Mouse (Mus musculus) lung, postnatal 0 days (tissue): ENCODE measurements around the gene Klf15. TPM values are rescaled to one million over a fixed set of nuclear protein-coding genes. Genes with fewer than 3 reads are reported as not detected.

ENCODE experiments used
- ATAC-seq: fragments of 200-750 bp; cut with Nextera tagmentation; 2 replicates; pipeline ENCODE4 v1.8.0; 2017; ENCODE audit warnings: moderate library complexity
- DNase-seq: peaks from one replicate; pipeline ENCODE4 v3.0.0-alpha.2; 2016; ENCODE audit warnings: low spot score
- H3K27ac ChIP-seq: fragments of 300-500 bp; sonication (generic); 2 replicates; pipeline ENCODE4 v1.5.1; 2014; ENCODE audit warnings: antibody characterized with exemption, mild to moderate bottlenecking, low read length, mixed read lengths
- H3K27me3 ChIP-seq: fragments of 300-500 bp; sonication (generic); replicated peaks from 2 replicates; pipeline ENCODE4 v1.6.1; 2014; ENCODE audit warnings: low read length, mixed read lengths; ENCODE audit not compliant: insufficient read depth
- H3K36me3 ChIP-seq: fragments of 300-500 bp; sonication (generic); 2 replicates; pipeline ENCODE4 v1.6.1; 2014; ENCODE audit warnings: low read length, mixed read lengths; ENCODE audit not compliant: insufficient read depth
- H3K4me1 ChIP-seq: fragments of 300-500 bp; sonication (generic); 2 replicates; pipeline ENCODE4 v1.6.1; 2014; ENCODE audit warnings: antibody characterized with exemption, low read depth, low read length, mixed read lengths; ENCODE audit not compliant: insufficient read depth
- H3K4me2 ChIP-seq: fragments of 300-500 bp; sonication (generic); replicated peaks from 2 replicates; pipeline ENCODE4 v1.6.1; 2014; ENCODE audit warnings: low read depth, mild to moderate bottlenecking, low read length, moderate library complexity, mixed read lengths
- H3K4me3 ChIP-seq: fragments of 300-500 bp; sonication (generic); 2 replicates; pipeline ENCODE4 v1.5.1; 2014; ENCODE audit warnings: low read depth, low read length
- H3K9ac ChIP-seq: fragments of 300-500 bp; sonication (generic); replicated peaks from 2 replicates; pipeline ENCODE4 v1.6.1; 2014; ENCODE audit warnings: low read depth, mild to moderate bottlenecking
- H3K9me3 ChIP-seq: fragments of 300-500 bp; sonication (generic); 2 replicates; pipeline ENCODE4 v1.6.1; 2016; ENCODE audit warnings: low read length, mixed read lengths
- CTCF ChIP-seq: IDR thresholded peaks from 2 replicates; pipeline ENCODE4 v1.5.1; 2016; ENCODE audit warnings: antibody characterized with exemption, mild to moderate bottlenecking
- EP300 ChIP-seq: IDR thresholded peaks from 2 replicates; pipeline ENCODE4 v1.6.1; 2016; ENCODE audit warnings: antibody characterized with exemption, mild to moderate bottlenecking, control low read depth
- WGBS: fragments of 180-500 bp; shearing (Covaris S2); extraction: QIAGEN DNeasy Blood & Tissue Kit; methylation state at CpG from one replicate; pipeline ENCODE4 v1.1.7; 2014; 5-methylcytosine and 5-hydroxymethylcytosine counted together
- polyA plus RNA-seq: library from polyadenylated mRNA; unstranded; fragments of >200 nt; fragmentation: Nextera tagmentation; extraction: Ambion mirVana; gene quantifications from 2 replicates; pipeline ENCODE4 v1.2.1, GENCODE M21; 2015

The Klf15 gene
- polyA plus RNA-seq, 1 experiment from 2014 or later, result 41.4 TPM

DNA sequence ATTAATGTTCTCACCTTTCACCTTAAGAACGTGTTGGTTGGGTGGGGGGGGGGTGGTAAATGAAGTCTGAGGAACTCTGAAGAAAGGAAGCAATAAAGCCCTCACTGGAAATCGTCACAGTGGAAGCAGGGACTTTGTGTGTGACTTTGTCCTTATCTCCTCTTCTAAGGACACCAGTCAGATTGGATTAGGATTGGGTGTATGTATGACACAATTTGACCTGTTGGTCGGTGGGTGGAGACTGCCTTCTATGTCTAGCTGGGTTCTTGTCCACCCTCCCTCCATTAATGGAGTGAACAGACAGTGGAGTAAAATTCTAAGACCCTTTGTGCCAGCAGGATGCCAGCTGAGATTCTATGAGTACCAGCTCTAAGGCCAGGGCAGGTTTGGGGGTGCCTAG, 21.9 kb downstream of the Klf15 start:
- TF ChIP-seq EP300 (no peak), CTCF (no peak)
- Histone ChIP-seq H3K4me1 (no peaks in the 10 kb centered on the region), H3K27ac (no peak overlapping the region), H3K9ac (no peak overlapping the region), H3K36me3 (no peaks in the 10 kb centered on the region), H3K9me3 (no peaks in the 10 kb centered on the region), H3K4me3 (no peak overlapping the region), H3K4me2 (no peak overlapping the region), H3K27me3 (no peaks in the 10 kb centered on the region)
- 56% methylated on average over 3 of the region's 3 CpGs for WGBS
- no peak for ATAC-seq
- DNase-seq, result no peak

DNA sequence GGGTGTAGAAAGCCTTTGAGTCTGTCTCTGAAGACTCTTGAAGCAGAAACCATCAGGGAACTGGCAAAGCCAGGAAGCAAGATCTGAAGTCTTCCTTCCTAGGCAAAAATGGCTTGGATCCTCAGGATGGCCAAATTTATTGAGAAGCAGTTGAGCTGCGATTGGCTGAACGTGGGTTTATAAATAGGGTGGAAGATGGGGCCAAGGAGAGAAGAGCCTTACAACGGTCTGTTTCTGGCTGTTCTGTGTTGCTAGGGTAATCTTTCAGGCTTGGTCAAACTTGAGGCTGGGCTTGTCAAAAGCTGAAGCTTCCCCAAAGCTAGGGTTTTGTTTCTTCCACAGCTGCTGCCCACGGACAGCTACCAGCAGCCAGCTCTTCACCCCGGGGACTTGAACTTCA, 22.5 kb downstream of the Klf15 start:
- DNase-seq (no peak), ATAC-seq (no peak)
- TF ChIP-seq CTCF, result no peak
- TF ChIP-seq EP300, result no peak
- no peak overlapping the region for H3K4me2 ChIP-seq
- H3K36me3 ChIP-seq, result no peaks in the 10 kb centered on the region
- no peak overlapping the region for H3K27ac ChIP-seq
- H3K9me3 ChIP-seq, result no peaks in the 10 kb centered on the region
- H3K4me3 ChIP-seq, result no peak overlapping the region
- no peaks in the 10 kb centered on the region for H3K27me3 ChIP-seq
- 76% methylated on average over 5 of the region's 5 CpGs for WGBS
- H3K9ac ChIP-seq, result no peak overlapping the region
- no peaks in the 10 kb centered on the region for H3K4me1 ChIP-seq

DNA sequence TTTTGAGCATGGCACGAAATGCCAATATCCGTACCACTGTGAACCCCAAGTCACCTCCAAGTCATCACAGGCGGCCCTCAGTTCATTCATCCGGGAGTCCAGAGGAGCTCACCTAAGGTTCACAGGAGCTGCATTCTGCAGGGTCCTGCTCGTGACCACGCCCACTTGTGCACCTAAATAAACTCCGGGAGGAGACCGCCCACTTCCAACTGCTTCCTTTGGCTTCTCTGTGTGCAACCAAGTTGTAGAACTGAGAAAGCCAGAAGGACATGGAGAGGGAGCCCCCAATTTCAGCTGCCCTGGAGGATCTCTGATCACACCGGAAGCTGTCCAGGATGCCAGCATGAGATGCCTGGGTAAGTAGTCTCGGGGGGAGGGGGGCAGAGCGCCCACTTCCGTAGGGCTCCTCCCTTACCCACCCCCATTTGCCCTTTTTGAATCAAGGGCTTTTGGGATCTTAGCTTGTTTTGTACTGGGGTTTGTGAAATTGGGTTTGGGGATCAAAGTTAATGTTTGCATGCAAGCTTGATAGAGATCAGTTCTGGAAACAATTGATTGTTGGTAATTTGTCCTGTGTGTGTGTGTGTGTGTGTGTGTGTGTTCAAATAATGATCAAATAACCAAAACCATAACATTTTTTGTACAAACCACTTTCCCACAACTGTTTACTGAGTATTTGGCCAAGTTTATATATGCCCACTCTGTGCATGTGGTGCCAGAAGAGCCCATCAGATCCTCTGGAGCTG, 24.0 kb downstream of the Klf15 start, which contains the start of gene Aldh1l1:
Gene Aldh1l1, plus strand, starts transcription at position 252 of the 746 bp plus-strand sequence.
- H3K4me3 ChIP-seq, result no peak within 1 kb of the TSS
- ATAC-seq (no peak), DNase-seq (no peak)
- H3K9me3 ChIP-seq, result no peaks in the 10 kb centered on the region
- no peak within 1 kb of the TSS for H3K27ac ChIP-seq
- H3K9ac ChIP-seq, result no peak within 1 kb of the TSS
- H3K4me1 ChIP-seq, result no peaks in the 10 kb centered on the region
- no peak within 1 kb of the TSS for H3K4me2 ChIP-seq
- no peak for TF ChIP-seq CTCF
- TF ChIP-seq EP300, result no peak
- WGBS, result 68% methylated on average over 12 of the region's 12 CpGs
- no peaks in the 10 kb centered on the region for H3K27me3 ChIP-seq
- H3K36me3 ChIP-seq, result no peaks in the 10 kb centered on the region

DNA sequence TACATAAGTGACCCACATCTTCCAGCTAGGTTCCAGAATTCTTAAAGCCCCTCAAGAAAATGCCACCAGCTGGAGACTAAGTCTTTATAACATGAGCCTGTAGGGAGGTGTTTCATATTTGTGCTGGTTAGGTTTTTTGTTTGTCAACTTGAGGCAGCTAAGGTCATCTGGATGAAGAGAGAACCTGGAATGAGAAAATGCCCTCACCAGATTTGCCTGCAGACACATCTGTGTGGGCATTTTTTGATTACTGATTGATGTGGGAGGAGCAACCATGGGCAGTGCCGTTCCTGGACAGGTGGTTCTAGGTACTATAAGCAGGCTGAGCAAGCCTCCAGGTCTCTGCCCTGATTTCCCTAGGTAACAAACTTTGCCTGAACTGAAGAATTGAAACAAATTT, 25.2 kb downstream of the Klf15 start:
- Histone ChIP-seq H3K4me3 (no peak overlapping the region), H3K9ac (no peak overlapping the region), H3K27me3 (no peaks in the 10 kb centered on the region), H3K27ac (no peak overlapping the region), H3K9me3 (no peaks in the 10 kb centered on the region), H3K36me3 (no peaks in the 10 kb centered on the region), H3K4me1 (no peaks in the 10 kb centered on the region), H3K4me2 (no peak overlapping the region)
- ATAC-seq (no peak), DNase-seq (no peak)
- TF ChIP-seq CTCF (no peak), EP300 (no peak)
- WGBS, result 78% methylated on average over 1 of the region's 1 CpGs

DNA sequence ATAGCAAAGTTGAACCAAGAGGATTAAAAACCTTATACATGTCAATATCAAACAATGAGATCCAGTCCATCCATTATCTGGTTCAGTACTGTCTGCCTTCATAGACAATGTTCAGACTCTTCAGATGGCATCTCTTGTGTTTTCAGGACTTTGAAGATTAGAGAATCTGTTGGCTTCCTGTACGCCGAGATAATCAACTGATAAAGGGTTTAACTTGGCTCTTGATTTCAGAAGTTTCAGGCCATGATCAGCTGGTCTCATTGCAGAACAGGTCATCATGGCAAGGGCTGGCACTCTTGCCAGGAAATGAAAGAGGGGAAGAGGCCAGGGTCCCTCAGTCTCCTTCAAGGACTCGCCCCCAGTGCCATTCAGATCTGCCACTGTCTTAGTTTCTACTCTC, 27.2 kb downstream of the Klf15 start:
- no peak overlapping the region for H3K27ac ChIP-seq
- H3K4me3 ChIP-seq, result no peak overlapping the region
- 81% methylated on average over 3 of the region's 3 CpGs for WGBS
- no peaks in the 10 kb centered on the region for H3K27me3 ChIP-seq
- no peaks in the 10 kb centered on the region for H3K4me1 ChIP-seq
- no peak overlapping the region for H3K4me2 ChIP-seq
- H3K9me3 ChIP-seq, result no peaks in the 10 kb centered on the region
- no peaks in the 10 kb centered on the region for H3K36me3 ChIP-seq
- H3K9ac ChIP-seq, result no peak overlapping the region
- ATAC-seq (no peak), DNase-seq (no peak)
- TF ChIP-seq CTCF (no peak), EP300 (no peak)

DNA sequence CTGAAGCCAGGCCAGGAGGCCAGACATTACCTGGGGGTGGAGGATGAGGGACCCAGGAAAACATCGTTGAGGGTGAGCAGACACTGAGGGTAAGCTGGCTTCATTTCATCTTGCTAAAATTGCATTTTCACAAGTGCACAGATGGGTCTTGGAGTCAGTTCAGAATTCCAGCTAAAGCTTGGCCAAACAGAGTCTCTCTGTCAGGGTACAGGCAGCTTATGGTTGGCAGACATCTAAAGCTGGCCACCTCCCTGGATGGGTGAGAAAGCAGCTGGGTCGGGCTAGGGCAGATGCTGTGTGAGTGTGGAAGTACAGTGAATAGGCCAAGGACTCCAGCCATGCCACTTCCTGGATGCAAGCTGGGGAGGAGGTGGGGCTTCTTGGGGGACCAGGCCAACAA, 28.6 kb downstream of the Klf15 start:
- WGBS, result 69% methylated on average over 2 of the region's 2 CpGs
- TF ChIP-seq CTCF, result no peak
- no peaks in the 10 kb centered on the region for H3K36me3 ChIP-seq
- H3K27ac ChIP-seq, result no peak overlapping the region
- no peaks in the 10 kb centered on the region for H3K27me3 ChIP-seq
- no peak overlapping the region for H3K9ac ChIP-seq
- H3K4me1 ChIP-seq, result no peaks in the 10 kb centered on the region
- no peak for ATAC-seq
- DNase-seq, result no peak
- no peak overlapping the region for H3K4me2 ChIP-seq
- no peaks in the 10 kb centered on the region for H3K9me3 ChIP-seq
- H3K4me3 ChIP-seq, result no peak overlapping the region
